Mouse (Mus musculus) CD8-positive naive resting alpha-beta T cell, adult 2 months (primary cell): ENCODE data around the gene Tusc2.
"Not testable (repeated sequence)": the region's sequence is repeated elsewhere in the genome, so short reads cannot be mapped to it uniquely, and the experiment has no call there.

Experiments
- DNase-seq, 2 experiments: peaks; one replicate each; pipeline ENCODE4 v3.0.0; 2022; ENCODE audit warnings: low read depth in 2 of 2, low spot score in 2 of 2

Tusc2 gene

GRCm38 (mm10) chr9:107544729-107545128, 18.3 kb upstream of the Tusc2 start:
- no peak for DNase-seq

GRCm38 (mm10) chr9:107545199-107545598, 17.9 kb upstream of the Tusc2 start:
- no peak for DNase-seq

- DNase-seq: peak; percentile 74 to 84
These were observed 17.5 kb upstream of the Tusc2 start for GRCm38 (mm10) chr9:107545602-107546001.

GRCm38 (mm10) chr9:107547026-107547425, 16.0 kb upstream of the Tusc2 start, which contains the start of gene Zmynd10:
TSS of gene Zmynd10 (plus strand) at chr9:107547298.
- DNase-seq: peak in 1 of 2 experiments; percentile 39

GRCm38 (mm10) chr9:107547957-107548356, 15.1 kb upstream of the Tusc2 start:
- no peak for DNase-seq

GRCm38 (mm10) chr9:107548820-107549219, 14.2 kb upstream of the Tusc2 start:
- no peak for DNase-seq

- no peak for DNase-seq
These were observed 13.6 kb upstream of the Tusc2 start for GRCm38 (mm10) chr9:107549297-107550074.

GRCm38 (mm10) chr9:107550491-107551116, 12.5 kb upstream of the Tusc2 start:
- no peak for DNase-seq

GRCm38 (mm10) chr9:107551117-107551889, 11.8 kb upstream of the Tusc2 start, which contains the start of gene Rassf1:
TSS of gene Rassf1 (plus strand) at chr9:107551555.
- peak; percentile 76 to 82 for DNase-seq

GRCm38 (mm10) chr9:107551890-107552355, 11.1 kb upstream of the Tusc2 start:
- DNase-seq: no peak

GRCm38 (mm10) chr9:107552690-107553393, 10.2 kb upstream of the Tusc2 start:
- no peak for DNase-seq

GRCm38 (mm10) chr9:107553541-107554318, 9.3 kb upstream of the Tusc2 start:
- DNase-seq: no peak

- peak; percentile 94 to 95 for DNase-seq
These were observed 8.7 kb upstream of the Tusc2 start for GRCm38 (mm10) chr9:107554319-107554825.

GRCm38 (mm10) chr9:107555031-107555457, 8.0 kb upstream of the Tusc2 start:
- DNase-seq: no peak

- no peak for DNase-seq
These were observed 7.4 kb upstream of the Tusc2 start for GRCm38 (mm10) chr9:107555701-107556100.

GRCm38 (mm10) chr9:107556346-107556745, 6.7 kb upstream of the Tusc2 start:
- no peak for DNase-seq

GRCm38 (mm10) chr9:107565556-107565955, 2.5 kb downstream of the Tusc2 start:
- DNase-seq: not testable (repeated sequence)

- peak; percentile 67 to 68 for DNase-seq
These were observed 3.1 kb downstream of the Tusc2 start for GRCm38 (mm10) chr9:107566041-107566709.

GRCm38 (mm10) chr9:107566855-107567254, 3.8 kb downstream of the Tusc2 start:
- DNase-seq: no peak
